Mouse (Mus musculus): ENCODE data around the gene Clybl.

DNA sequence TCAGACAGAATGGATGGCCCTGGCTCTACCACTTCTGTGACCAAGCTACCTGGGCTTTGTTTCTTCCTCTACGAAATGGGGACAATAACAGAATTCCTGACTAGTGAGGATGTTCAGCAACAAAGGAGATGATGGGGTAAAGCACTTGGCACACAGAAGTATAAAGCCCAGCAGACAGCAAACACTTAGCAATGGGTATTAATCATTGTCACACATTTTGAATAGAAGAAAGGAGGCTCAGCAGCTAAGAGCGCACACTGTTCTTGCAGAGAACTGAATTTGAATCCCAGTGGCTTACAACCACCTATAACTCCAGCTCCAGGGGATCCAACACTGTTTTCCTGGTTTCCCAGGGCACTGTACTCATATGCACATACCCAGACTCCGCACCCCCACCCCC, 246.2 kb downstream of the Clybl start:
- TF ChIP-seq POLR2A (IDR thresholded peaks at IDR 0.05; ENCODE audit: borderline replicate concordance, insufficient read depth, low read length) (no peak), CTCF (IDR thresholded peaks at IDR 0.05; ENCODE audit: borderline replicate concordance, insufficient read depth, low read depth, low read length) (no peak)

Measured in cerebellum, adult 2 months (tissue).